Mouse (Mus musculus) liver, embryonic 12.5 days (tissue): Measurements from ENCODE around the gene C2cd2l. TPM values are rescaled to one million over a fixed set of nuclear protein-coding genes. Genes with fewer than 3 reads are reported as not detected.
"Not testable (repeated sequence)": the region's sequence is repeated elsewhere in the genome, so short reads cannot be mapped to it uniquely, and the experiment has no call there.

Experiments
- ATAC-seq: fragments of 200-750 bp; cut with Nextera tagmentation; 2 replicates; pipeline ENCODE4 v1.8.0; 2017; ENCODE audit warnings: moderate number of reproducible peaks, mild to moderate bottlenecking, moderate library complexity
- H3K27ac ChIP-seq: fragments of 300-500 bp; sonication (generic); 2 replicates; pipeline ENCODE4 v1.5.1; 2016; ENCODE audit warnings: mild to moderate bottlenecking
- H3K27me3 ChIP-seq: fragments of 300-500 bp; sonication (generic); replicated peaks from 2 replicates; pipeline ENCODE4 v1.6.1; 2016; ENCODE audit warnings: mild to moderate bottlenecking, moderate library complexity
- H3K36me3 ChIP-seq: fragments of 300-500 bp; sonication (generic); 2 replicates; pipeline ENCODE4 v1.6.1; 2016; ENCODE audit warnings: mild to moderate bottlenecking, moderate library complexity
- H3K4me1 ChIP-seq: fragments of 300-500 bp; sonication (generic); 2 replicates; pipeline ENCODE4 v1.6.1; 2016
- H3K4me2 ChIP-seq: fragments of 300-500 bp; sonication (generic); 2 replicates; pipeline ENCODE4 v1.6.1; 2016; ENCODE audit warnings: mild to moderate bottlenecking, moderate library complexity
- H3K4me3 ChIP-seq: fragments of 300-500 bp; sonication (generic); 2 replicates; pipeline ENCODE4 v1.5.1; 2016; ENCODE audit warnings: mild to moderate bottlenecking, moderate library complexity
- H3K9ac ChIP-seq: fragments of 300-500 bp; sonication (generic); 2 replicates; pipeline ENCODE4 v1.6.1; 2016; ENCODE audit warnings: mild to moderate bottlenecking, moderate library complexity
- H3K9me3 ChIP-seq: fragments of 300-500 bp; sonication (generic); replicated peaks from 2 replicates; pipeline ENCODE4 v1.6.1; 2016; ENCODE audit warnings: mild to moderate bottlenecking, moderate library complexity
- WGBS: fragments of 180-500 bp; shearing (Covaris S2); methylation state at CpG from one replicate; pipeline ENCODE4 v1.1.7; 2016; ENCODE audit not compliant: insufficient replicate concordance; 5-methylcytosine and 5-hydroxymethylcytosine counted together
- polyA plus RNA-seq: library from polyadenylated mRNA; unstranded; fragments of >200 nt; fragmentation: Nextera tagmentation; extraction: Ambion mirVana; gene quantifications from 2 replicates; pipeline ENCODE4 v1.2.1, GENCODE M21; 2016

C2cd2l gene
- polyA plus RNA-seq, 1 experiment from 2014 or later, result 12.3 TPM

GRCm38 (mm10) chr9:44323656-44324055, 3.6 kb upstream of the C2cd2l start:
- not testable (repeated sequence) for H3K4me2 ChIP-seq, H3K4me3 ChIP-seq, ATAC-seq, H3K9ac ChIP-seq, H3K27me3 ChIP-seq, H3K36me3 ChIP-seq, H3K9me3 ChIP-seq, H3K27ac ChIP-seq
- H3K4me1 ChIP-seq, result peaks cover 44% of the 10 kb centered on the region
- 52% methylated on average over 2 of the region's 4 CpGs for WGBS

GRCm38 (mm10) chr9:44320799-44321133, 681 bp upstream of the C2cd2l start:
- 27% methylated on average over 6 of the region's 6 CpGs for WGBS
- H3K36me3 ChIP-seq, result peaks cover 14% of the 10 kb centered on the region
- peaks cover 46% of the 10 kb centered on the region for H3K4me1 ChIP-seq
- no peak for ATAC-seq
- no peaks in the 10 kb centered on the region for H3K27me3 ChIP-seq
- peak overlapping the region; percentile 74 for H3K27ac ChIP-seq
- peak overlapping the region; percentile 90 for H3K4me2 ChIP-seq
- peak overlapping the region; percentile 97 for H3K4me3 ChIP-seq
- H3K9me3 ChIP-seq, result no peaks in the 10 kb centered on the region
- H3K9ac ChIP-seq, result peak overlapping the region; percentile 39

GRCm38 (mm10) chr9:44319105-44319886, 789 bp downstream of the C2cd2l start:
- peaks cover 45% of the 10 kb centered on the region for H3K4me1 ChIP-seq
- H3K27ac ChIP-seq, result peak overlapping the region; percentile 87
- no peaks in the 10 kb centered on the region for H3K27me3 ChIP-seq
- peaks cover 29% of the 10 kb centered on the region for H3K36me3 ChIP-seq
- H3K9ac ChIP-seq, result peak overlapping the region; percentile 98
- peak overlapping the region; percentile 97 for H3K4me3 ChIP-seq
- 4% methylated on average over 37 of the region's 37 CpGs for WGBS
- H3K4me2 ChIP-seq, result peak overlapping the region; percentile 90
- ATAC-seq, result peak; percentile 5; the same call in 1 of the 2 replicates
- no peaks in the 10 kb centered on the region for H3K9me3 ChIP-seq

GRCm38 (mm10) chr9:44318826-44319095, 1.3 kb downstream of the C2cd2l start:
- Histone ChIP-seq H3K27ac (peak overlapping the region; percentile 18; the same call in 1 of the 2 replicates), H3K9me3 (no peaks in the 10 kb centered on the region), H3K4me1 (peaks cover 48% of the 10 kb centered on the region), H3K27me3 (no peaks in the 10 kb centered on the region), H3K4me2 (peak overlapping the region; percentile 90), H3K36me3 (peaks cover 34% of the 10 kb centered on the region), H3K9ac (peak overlapping the region; percentile 98), H3K4me3 (peak overlapping the region; percentile 97)
- 29% methylated on average over 3 of the region's 3 CpGs for WGBS
- ATAC-seq, result no peak

DNA sequence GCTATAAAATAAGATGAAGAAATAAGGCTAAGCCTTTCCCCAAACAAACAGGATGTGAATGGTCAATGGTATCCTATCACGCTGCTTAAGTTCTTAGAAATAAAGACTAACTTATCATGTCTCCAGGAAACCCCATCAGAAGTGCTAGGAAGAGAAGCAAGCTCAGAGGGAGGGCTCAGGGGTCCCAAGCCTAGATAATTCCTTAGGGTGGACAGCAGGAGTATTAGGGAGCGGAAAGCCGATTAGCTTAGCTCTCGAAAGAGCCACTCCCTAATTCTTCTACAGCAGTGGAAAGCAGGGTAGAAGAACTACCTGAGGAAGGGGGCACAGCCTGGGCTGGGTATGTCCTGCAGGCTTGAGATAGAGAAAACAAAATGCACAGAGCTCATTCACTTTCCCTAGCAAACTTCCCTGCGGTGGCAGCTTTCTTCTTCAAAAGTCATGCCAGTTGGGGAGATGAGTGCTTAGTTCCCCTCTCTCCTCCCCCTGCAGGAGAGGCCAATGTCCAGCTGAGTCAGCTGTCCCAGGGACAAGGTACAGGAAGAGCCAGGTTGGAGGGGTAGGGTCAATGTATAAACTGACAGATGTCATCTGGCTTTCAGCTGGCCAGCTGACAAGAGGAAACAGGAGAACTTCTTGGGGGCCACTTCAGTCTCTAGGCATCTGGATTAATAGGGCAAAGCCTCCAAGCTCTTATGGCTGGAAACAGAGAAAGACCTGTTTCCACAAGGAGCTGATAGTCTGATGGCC, 1.8 kb downstream of the C2cd2l start:
- Histone ChIP-seq H3K27ac (peak overlapping the region; percentile 18; the same call in 1 of the 2 replicates), H3K9me3 (no peaks in the 10 kb centered on the region), H3K4me1 (peaks cover 48% of the 10 kb centered on the region), H3K36me3 (peaks cover 39% of the 10 kb centered on the region), H3K9ac (peak overlapping the region; percentile 98), H3K4me3 (peak overlapping the region; percentile 97), H3K27me3 (no peaks in the 10 kb centered on the region), H3K4me2 (peak overlapping the region; percentile 90)
- WGBS, result 61% methylated on average over 5 of the region's 5 CpGs
- ATAC-seq, result no peak

- no peaks in the 10 kb centered on the region for H3K27me3 ChIP-seq
- peaks cover 47% of the 10 kb centered on the region for H3K36me3 ChIP-seq
- H3K4me1 ChIP-seq, result peaks cover 48% of the 10 kb centered on the region
- H3K4me3 ChIP-seq, result peak overlapping the region; percentile 97; the same call in 1 of the 2 replicates
- ATAC-seq, result no peak
- WGBS, result 78% methylated on average over 4 of the region's 4 CpGs
- peak overlapping the region; percentile 90 for H3K4me2 ChIP-seq
- no peaks in the 10 kb centered on the region for H3K9me3 ChIP-seq
- H3K27ac ChIP-seq, result no peak overlapping the region
- H3K9ac ChIP-seq, result peak overlapping the region; percentile 98; the same call in 1 of the 2 replicates
Observed at GRCm38 (mm10) chr9:44317452-44317851, 2.6 kb downstream of the C2cd2l start.

GRCm38 (mm10) chr9:44314910-44315309, 5.2 kb downstream of the C2cd2l start:
- H3K4me3 ChIP-seq, result no peak overlapping the region
- no peak overlapping the region for H3K27ac ChIP-seq
- no peak for ATAC-seq
- H3K4me1 ChIP-seq, result peaks cover 52% of the 10 kb centered on the region
- H3K4me2 ChIP-seq, result no peak overlapping the region
- no peaks in the 10 kb centered on the region for H3K9me3 ChIP-seq
- 96% methylated on average over 18 of the region's 18 CpGs for WGBS
- no peak overlapping the region for H3K9ac ChIP-seq
- H3K36me3 ChIP-seq, result peaks cover 71% of the 10 kb centered on the region
- H3K27me3 ChIP-seq, result no peaks in the 10 kb centered on the region

- Histone ChIP-seq H3K4me2 (no peak overlapping the region), H3K9ac (no peak overlapping the region), H3K4me1 (peaks cover 55% of the 10 kb centered on the region), H3K9me3 (no peaks in the 10 kb centered on the region), H3K36me3 (peaks cover 71% of the 10 kb centered on the region), H3K27ac (no peak overlapping the region), H3K4me3 (no peak overlapping the region), H3K27me3 (no peaks in the 10 kb centered on the region)
- 77% methylated on average over 4 of the region's 4 CpGs for WGBS
- ATAC-seq, result no peak
Observed at GRCm38 (mm10) chr9:44314257-44314547, 5.9 kb downstream of the C2cd2l start.

GRCm38 (mm10) chr9:44313476-44314256, 6.4 kb downstream of the C2cd2l start:
- H3K27ac ChIP-seq, result no peak overlapping the region
- H3K36me3 ChIP-seq, result peaks cover 71% of the 10 kb centered on the region
- peaks cover 49% of the 10 kb centered on the region for H3K4me1 ChIP-seq
- no peak for ATAC-seq
- H3K9ac ChIP-seq, result no peak overlapping the region
- WGBS, result 81% methylated on average over 19 of the region's 19 CpGs
- H3K4me3 ChIP-seq, result no peak overlapping the region
- no peaks in the 10 kb centered on the region for H3K9me3 ChIP-seq
- no peak overlapping the region for H3K4me2 ChIP-seq
- H3K27me3 ChIP-seq, result no peaks in the 10 kb centered on the region

DNA sequence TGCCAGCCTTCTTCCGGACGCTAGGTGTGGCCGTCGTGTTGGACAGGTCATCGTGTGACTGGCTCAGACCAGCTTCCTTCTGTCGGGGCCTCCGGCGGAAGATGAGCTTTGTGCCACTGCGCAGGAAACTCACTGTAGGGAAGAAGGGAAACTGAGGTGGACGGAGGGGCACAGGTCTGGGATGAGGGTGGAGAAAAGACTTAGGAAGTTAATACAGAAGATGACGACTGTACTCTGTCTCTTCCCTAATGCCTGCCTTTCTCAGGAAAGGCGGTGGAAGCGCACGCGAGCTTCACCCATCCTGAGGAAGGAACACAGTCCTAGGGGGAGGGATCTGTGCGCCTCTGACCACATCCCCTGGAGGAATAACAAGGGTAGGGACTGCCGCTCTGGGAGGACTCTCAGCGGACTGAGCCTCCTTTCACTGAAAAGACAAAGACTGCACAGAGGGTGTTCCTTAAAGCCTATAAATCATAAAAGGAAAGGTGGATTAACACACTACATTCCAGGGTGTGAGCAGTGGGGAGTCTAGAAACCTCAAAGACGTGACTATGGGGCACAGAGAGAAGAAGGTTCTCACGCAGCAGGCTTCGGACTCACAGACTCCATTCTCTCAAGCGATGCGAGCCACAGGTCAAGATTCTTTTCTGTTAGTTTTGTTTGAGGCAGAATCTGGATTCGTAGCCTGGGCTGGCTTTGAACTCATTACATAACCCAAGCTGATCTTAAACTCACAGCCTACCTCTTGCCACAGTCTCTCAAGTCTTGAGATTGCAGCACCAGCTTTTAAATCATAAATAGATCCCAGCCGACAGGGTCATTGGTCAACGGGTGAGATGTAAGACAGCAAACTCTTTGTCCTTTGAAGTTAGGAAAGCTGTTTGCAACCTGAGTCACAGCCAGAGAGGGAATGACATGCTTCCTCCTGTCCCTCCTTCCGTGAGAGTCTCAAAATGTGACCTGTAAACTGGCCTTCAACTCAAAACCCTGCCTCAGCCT, 8.7 kb downstream of the C2cd2l start:
- Histone ChIP-seq H3K4me1 (peaks cover 35% of the 10 kb centered on the region), H3K36me3 (peaks cover 64% of the 10 kb centered on the region), H3K4me2 (peak overlapping the region; percentile 40), H3K27me3 (no peaks in the 10 kb centered on the region), H3K9me3 (no peaks in the 10 kb centered on the region), H3K27ac (peak overlapping the region; percentile 32; the same call in 1 of the 2 replicates), H3K4me3 (0 out of 2 replicates have a peak overlapping the region, but pooled peaks have one; percentile 10), H3K9ac (0 out of 2 replicates have a peak overlapping the region, but pooled peaks have one; percentile 18)
- no peak for ATAC-seq
- 42% methylated on average over 27 of the region's 27 CpGs for WGBS

- Histone ChIP-seq H3K36me3 (peaks cover 57% of the 10 kb centered on the region), H3K9ac (0 out of 2 replicates have a peak overlapping the region, but pooled peaks have one; percentile 18), H3K4me2 (peak overlapping the region; percentile 40), H3K9me3 (no peaks in the 10 kb centered on the region), H3K27me3 (no peaks in the 10 kb centered on the region), H3K4me1 (peaks cover 38% of the 10 kb centered on the region), H3K4me3 (0 out of 2 replicates have a peak overlapping the region, but pooled peaks have one; percentile 10), H3K27ac (peak overlapping the region; percentile 32; the same call in 1 of the 2 replicates)
- 58% methylated on average over 10 of the region's 10 CpGs for WGBS
- no peak for ATAC-seq
Observed at GRCm38 (mm10) chr9:44310750-44311135, 9.3 kb downstream of the C2cd2l start.
